Mouse (Mus musculus) liver, embryonic 14.5 days (tissue): Measurements from ENCODE around the gene Mafk. TPM values are rescaled to one million over a fixed set of nuclear protein-coding genes. Genes with fewer than 3 reads are reported as not detected.

Experiments used
- ATAC-seq: fragments of 200-750 bp; cut with Nextera tagmentation; 2 replicates; pipeline ENCODE4 v1.8.0; 2017; ENCODE audit warnings: moderate number of reproducible peaks, mild to moderate bottlenecking, moderate library complexity; ENCODE audit not compliant: insufficient read depth
- DNase-seq, 3 experiments: peaks; one replicate each; pipeline ENCODE4 v3.0.0-alpha.2; 2012 to 2013; ENCODE audit warnings: low read depth in 3 of 3, low spot score in 3 of 3
- H3K27ac ChIP-seq: fragments of 300-500 bp; sonication (generic); 2 replicates; pipeline ENCODE4 v1.5.1; 2014; ENCODE audit warnings: moderate library complexity, mild to moderate bottlenecking, control low read depth, inconsistent platforms
- H3K27me3 ChIP-seq: fragments of 300-500 bp; sonication (generic); 2 replicates; pipeline ENCODE4 v1.6.1; 2014; ENCODE audit warnings: mild to moderate bottlenecking, low read length, moderate library complexity; ENCODE audit not compliant: control insufficient read depth, insufficient read depth
- H3K36me3 ChIP-seq: fragments of 300-500 bp; sonication (generic); replicated peaks from 2 replicates; pipeline ENCODE4 v1.6.1; 2014; ENCODE audit warnings: low read depth; ENCODE audit not compliant: control insufficient read depth, insufficient read depth
- H3K4me1 ChIP-seq, 2 experiments: fragments of 200-500 bp in 1 of 2; fragments of 300-500 bp in 1 of 2; sonication (generic) in 1 of 2; replicated peaks; 2 replicates each; pipeline ENCODE4 v1.6.1; 2012 to 2014; ENCODE audit warnings: antibody characterized with exemption in 1 of 2, inconsistent platforms in 1 of 2, low read length in 1 of 2; ENCODE audit not compliant: control insufficient read depth in 2 of 2, insufficient read depth in 2 of 2
- H3K4me2 ChIP-seq: fragments of 300-500 bp; sonication (generic); 2 replicates; pipeline ENCODE4 v1.6.1; 2014; ENCODE audit warnings: low read depth, mild to moderate bottlenecking, control low read depth, moderate library complexity
- H3K4me3 ChIP-seq, 2 experiments: fragments of 200-500 bp in 1 of 2; fragments of 300-500 bp in 1 of 2; sonication (generic) in 1 of 2; 2 replicates each; pipeline ENCODE4 v1.5.1; 2012 to 2014; ENCODE audit warnings: low read depth in 2 of 2, low read length in 2 of 2, mild to moderate bottlenecking in 2 of 2, control low read depth in 1 of 2, inconsistent platforms in 1 of 2, moderate library complexity in 1 of 2; ENCODE audit not compliant: insufficient read depth in 1 of 2
- H3K9ac ChIP-seq: fragments of 300-500 bp; sonication (generic); replicated peaks from 2 replicates; pipeline ENCODE4 v1.6.1; 2014; ENCODE audit warnings: mild to moderate bottlenecking, control low read depth, moderate library complexity
- H3K9me3 ChIP-seq: fragments of 300-500 bp; sonication (generic); 2 replicates; pipeline ENCODE4 v1.6.1; 2016; ENCODE audit warnings: low read length, mixed read lengths; ENCODE audit not compliant: control insufficient read depth
- CTCF ChIP-seq: IDR thresholded peaks from 2 replicates; pipeline ENCODE4 v1.5.1; 2016; ENCODE audit warnings: antibody characterized with exemption, low read depth, control low read depth
- EP300 ChIP-seq: IDR thresholded peaks from 2 replicates; pipeline ENCODE4 v1.6.1; 2016; ENCODE audit warnings: antibody characterized with exemption, low read depth
- WGBS: fragments of 180-500 bp; shearing (Covaris S2); extraction: QIAGEN DNeasy Blood & Tissue Kit; methylation state at CpG from one replicate; pipeline ENCODE4 v1.1.7; 2014; ENCODE audit not compliant: insufficient replicate concordance; 5-methylcytosine and 5-hydroxymethylcytosine counted together
- polyA plus RNA-seq, 2 experiments: library from polyadenylated mRNA; depleted of rRNA in 1 of 2; stranded (reverse) in 1 of 2; unstranded in 1 of 2; fragments of >200 nt; fragmentation: Nextera tagmentation in 1 of 2; extraction: Ambion mirVana in 1 of 2; gene quantifications; 2 replicates each; pipeline versions ENCODE4 v1.2.1 to v1.2.3; 2012 to 2014

Gene Mafk
- polyA plus RNA-seq, 2 experiments, result 20.7 to 23.0 TPM

GRCm38 (mm10) chr5:139792159-139792775, 954 bp downstream of the Mafk start:
- peak overlapping the region; percentile 72 to 77 for H3K4me3 ChIP-seq
- H3K36me3 ChIP-seq, result peaks cover 21% of the 10 kb centered on the region
- peak; percentile 3; the same call in 1 of the 2 replicates for ATAC-seq
- no peak for DNase-seq
- peak overlapping the region; percentile 93 for H3K27ac ChIP-seq
- no peaks in the 10 kb centered on the region for H3K27me3 ChIP-seq
- H3K9me3 ChIP-seq, result no peaks in the 10 kb centered on the region
- TF ChIP-seq CTCF (no peak), EP300 (no peak)
- peak overlapping the region; percentile 95 for H3K4me2 ChIP-seq
- 3% methylated on average over 11 of the region's 11 CpGs for WGBS
- peak overlapping the region; percentile 82 for H3K9ac ChIP-seq
- H3K4me1 ChIP-seq, result peaks cover 34 to 53% of the 10 kb centered on the region in 2 experiments

DNA sequence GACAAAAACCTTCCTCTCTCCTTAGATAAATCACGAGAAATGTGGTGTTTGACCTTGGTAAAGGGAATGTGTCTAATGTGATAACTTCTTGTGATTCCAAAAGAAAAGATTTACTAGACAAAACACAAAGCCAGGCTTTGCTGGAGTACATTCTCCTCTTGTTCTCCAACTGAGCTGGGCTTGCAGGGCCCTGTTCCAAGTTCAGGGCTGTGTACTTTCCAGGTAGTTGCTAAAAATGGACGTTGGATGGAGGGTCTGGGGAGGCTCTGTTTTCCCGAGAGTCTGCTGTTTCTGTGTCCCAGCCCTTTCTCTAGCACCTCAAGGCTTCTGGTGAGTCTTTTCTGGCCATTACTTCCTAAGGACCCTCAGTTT, 1.6 kb downstream of the Mafk start:
- DNase-seq (no peak), ATAC-seq (no peak)
- peak overlapping the region; percentile 82 for H3K9ac ChIP-seq
- H3K4me1 ChIP-seq, result peaks cover 34 to 55% of the 10 kb centered on the region in 2 experiments
- WGBS, result 4% methylated on average over 3 of the region's 3 CpGs
- H3K27me3 ChIP-seq, result no peaks in the 10 kb centered on the region
- peak overlapping the region; percentile 72 to 77 for H3K4me3 ChIP-seq
- no peak for TF ChIP-seq CTCF
- TF ChIP-seq EP300, result no peak
- peak overlapping the region; percentile 93 for H3K27ac ChIP-seq
- H3K36me3 ChIP-seq, result peaks cover 22% of the 10 kb centered on the region
- H3K9me3 ChIP-seq, result no peaks in the 10 kb centered on the region
- H3K4me2 ChIP-seq, result peak overlapping the region; percentile 95

DNA sequence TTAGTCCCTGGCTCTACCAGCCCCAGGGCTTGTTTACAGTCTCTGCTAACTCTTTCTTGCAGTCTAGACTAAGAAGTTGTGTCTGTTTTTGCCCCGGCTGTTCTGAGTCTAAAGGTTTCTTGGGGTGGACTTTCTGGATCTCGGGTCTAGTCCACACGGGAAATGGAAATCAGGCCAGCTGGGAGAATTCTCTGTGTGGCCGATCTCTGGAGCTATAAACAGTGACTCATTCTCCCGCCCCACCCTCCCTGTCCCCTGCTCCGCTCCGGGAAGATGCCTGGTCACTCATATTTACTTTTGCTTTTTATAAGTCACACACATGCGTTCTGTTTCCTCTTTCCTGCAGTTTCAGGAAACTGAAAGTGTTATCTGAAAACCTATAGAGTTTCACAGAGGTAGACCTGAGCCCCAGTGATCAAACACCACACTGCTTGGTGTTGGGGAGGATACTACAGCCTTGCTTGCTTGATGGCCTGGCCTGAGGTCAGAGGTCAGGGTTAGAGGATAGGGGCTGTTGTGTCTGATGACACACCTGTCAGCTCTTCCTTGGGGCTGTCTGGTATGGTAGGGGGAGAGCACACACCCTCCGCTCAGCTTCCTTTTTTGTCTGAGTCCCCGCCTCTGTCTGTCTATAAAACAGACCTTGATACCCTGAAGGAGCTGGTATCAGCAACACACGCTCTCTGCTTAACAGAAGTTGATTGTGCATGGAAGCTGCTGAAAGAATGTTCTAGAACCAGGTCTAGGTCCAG, 2.2 kb downstream of the Mafk start:
- ATAC-seq (peak; percentile 29; the same call in 1 of the 2 replicates), DNase-seq (no peak)
- no peak for TF ChIP-seq CTCF
- no peak for TF ChIP-seq EP300
- Histone ChIP-seq H3K27me3 (no peaks in the 10 kb centered on the region), H3K9me3 (no peaks in the 10 kb centered on the region), H3K27ac (peak overlapping the region; percentile 93), H3K9ac (peak overlapping the region; percentile 82), H3K36me3 (peaks cover 24% of the 10 kb centered on the region), H3K4me3 (peak overlapping the region; percentile 72 to 77), H3K4me1 (peaks cover 34 to 55% of the 10 kb centered on the region in 2 experiments), H3K4me2 (peak overlapping the region; percentile 95)
- 6% methylated on average over 11 of the region's 11 CpGs for WGBS

DNA sequence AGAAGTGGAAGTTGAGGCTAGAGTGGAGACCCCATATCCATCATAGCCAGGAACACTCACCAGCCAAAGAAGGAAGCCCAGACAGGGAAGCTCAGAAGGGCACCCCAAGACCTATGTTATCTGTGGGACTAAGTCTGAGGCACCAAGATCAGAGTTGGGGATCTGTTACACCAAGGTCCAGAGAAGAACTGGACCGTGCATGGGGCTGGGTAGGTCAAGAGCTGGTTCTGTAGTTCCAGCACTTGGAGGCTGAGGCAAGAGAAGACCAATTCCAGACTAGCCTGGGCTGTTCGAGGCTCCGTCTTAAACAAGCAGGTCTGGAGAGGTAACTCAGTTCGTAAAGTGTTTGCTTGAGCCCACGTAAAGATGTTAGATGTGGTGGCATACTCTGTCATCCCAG, 2.8 kb downstream of the Mafk start:
- peaks cover 34 to 55% of the 10 kb centered on the region in 2 experiments for H3K4me1 ChIP-seq
- H3K27me3 ChIP-seq, result no peaks in the 10 kb centered on the region
- H3K27ac ChIP-seq, result peak overlapping the region; percentile 93
- no peak for ATAC-seq
- peak overlapping the region; percentile 95 for H3K4me2 ChIP-seq
- no peak for DNase-seq
- H3K9ac ChIP-seq, result peak overlapping the region; percentile 82
- 68% methylated on average over 5 of the region's 5 CpGs for whole genome bisulfite sequencing
- H3K36me3 ChIP-seq, result peaks cover 29% of the 10 kb centered on the region
- no peaks in the 10 kb centered on the region for H3K9me3 ChIP-seq
- TF ChIP-seq EP300, result no peak
- no peak for TF ChIP-seq CTCF
- peak overlapping the region; percentile 72 to 77 for H3K4me3 ChIP-seq

- no peaks in the 10 kb centered on the region for H3K27me3 ChIP-seq
- peaks cover 37% of the 10 kb centered on the region for H3K36me3 ChIP-seq
- TF ChIP-seq EP300 (no peak), CTCF (peak; percentile 32)
- H3K9ac ChIP-seq, result peak overlapping the region; percentile 82
- H3K4me1 ChIP-seq, result peaks cover 34 to 54% of the 10 kb centered on the region in 2 experiments
- no peaks in the 10 kb centered on the region for H3K9me3 ChIP-seq
- H3K27ac ChIP-seq, result peak overlapping the region; percentile 93
- DNase-seq (no peak), ATAC-seq (peak; percentile 41)
- peak overlapping the region; percentile 72 to 77; a peak in 3 of 4 replicates for H3K4me3 ChIP-seq
- peak overlapping the region; percentile 95 for H3K4me2 ChIP-seq
- WGBS, result 27% methylated on average over 10 of the region's 10 CpGs
These were observed 3.6 kb downstream of the Mafk start for GRCm38 (mm10) chr5:139794938-139795337.
